Mouse (Mus musculus) thymus, postnatal 4 days (tissue): ENCODE measurements around the gene Nars2.

Experiments used
- DNase-seq: peaks from one replicate; pipeline ENCODE4 v3.0.0; 2021

The Nars2 gene

GRCm38 (mm10) chr7:97074974-97075373, 123.7 kb downstream of the Nars2 start:
- no peak for DNase-seq

GRCm38 (mm10) chr7:97076977-97077376, 125.7 kb downstream of the Nars2 start:
- no peak for DNase-seq

DNA sequence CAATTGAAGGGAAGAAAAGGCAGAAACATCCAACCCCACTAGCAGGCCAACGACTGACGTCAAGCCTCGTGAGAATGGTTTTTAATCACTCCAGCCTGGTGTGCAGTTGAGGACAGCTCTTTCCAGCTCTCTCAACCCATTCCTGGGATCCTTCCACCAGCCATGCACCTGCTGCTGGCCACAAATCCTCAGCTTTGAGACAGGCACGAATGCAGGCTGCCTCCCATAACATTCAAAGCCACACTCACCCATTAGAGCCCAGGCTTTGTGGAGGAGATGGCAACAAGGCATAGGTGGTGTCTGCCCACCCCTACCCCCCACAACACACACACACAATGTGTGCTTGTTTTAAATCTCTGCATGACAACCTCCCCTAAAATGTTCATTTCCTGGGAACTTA, 127.4 kb downstream of the Nars2 start:
- no peak for DNase-seq

DNA sequence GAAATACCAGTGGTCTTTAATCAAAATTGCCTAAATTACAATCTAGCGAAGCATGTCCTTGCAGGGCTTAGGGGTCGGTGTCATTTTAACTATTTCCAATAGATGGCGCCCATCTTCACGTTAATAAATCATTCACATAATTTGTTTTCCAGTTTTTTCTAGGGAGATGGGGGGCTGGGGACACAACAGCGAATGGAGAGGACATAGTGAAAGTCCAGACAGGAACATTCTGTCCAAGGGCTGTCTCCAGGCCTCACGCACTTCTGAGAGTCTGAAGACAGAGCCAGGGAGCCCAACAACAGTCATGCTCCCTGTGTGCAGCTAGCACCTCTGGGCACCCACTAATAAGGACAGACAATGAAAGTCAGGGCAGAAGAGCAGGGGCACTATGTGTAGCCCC, 127.8 kb downstream of the Nars2 start:
- DNase-seq, result peak; percentile 12

- no peak for DNase-seq
Measured at GRCm38 (mm10) chr7:97079651-97080365, 128.5 kb downstream of the Nars2 start.

- no peak for DNase-seq
Measured at GRCm38 (mm10) chr7:97080621-97081241, 129.4 kb downstream of the Nars2 start.

DNA sequence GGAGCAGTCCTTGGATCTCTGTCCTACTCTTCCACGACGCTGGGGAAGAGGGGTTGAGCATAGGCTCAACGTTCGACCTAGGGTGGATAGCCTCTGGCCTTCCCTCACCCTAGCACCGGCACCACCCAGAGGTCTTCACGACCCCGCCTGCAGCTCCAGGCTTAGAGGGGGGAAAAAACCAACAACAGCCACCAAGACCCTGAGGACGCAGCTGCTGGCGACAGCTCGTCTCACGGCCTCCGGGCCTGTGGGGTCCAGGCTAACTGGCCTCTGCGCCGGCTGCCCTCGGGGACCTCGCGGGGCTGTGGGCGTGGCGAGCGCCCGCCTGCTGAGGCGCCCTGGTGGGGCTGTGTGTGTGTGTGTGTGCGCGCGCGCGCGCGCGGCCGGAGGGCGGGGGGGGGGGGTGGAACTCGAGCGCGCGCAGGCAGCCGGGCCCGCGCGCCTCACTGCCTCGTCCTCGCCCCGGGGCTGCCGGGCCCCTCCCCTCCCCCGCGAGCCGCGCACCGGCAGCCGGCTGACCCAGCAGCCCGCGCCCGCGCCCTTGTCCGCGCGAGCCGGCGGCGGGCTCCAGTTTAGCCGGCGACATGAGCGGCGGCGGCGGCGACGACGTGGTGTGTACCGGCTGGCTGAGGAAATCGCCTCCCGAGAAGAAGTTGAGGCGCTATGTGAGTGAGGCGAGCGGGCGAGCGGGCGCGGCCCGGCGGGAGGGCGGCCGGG, 130.1 kb downstream of the Nars2 start, which contains the start of gene Gab2:
Gene Gab2, plus strand, starts transcription at position 345 of the 717 bp plus-strand sequence.
- peak; percentile 75 for DNase-seq

- no peak for DNase-seq
Measured at GRCm38 (mm10) chr7:97081959-97082218, 130.6 kb downstream of the Nars2 start.

GRCm38 (mm10) chr7:97082219-97083101, 131.2 kb downstream of the Nars2 start:
- DNase-seq, result peak; percentile 21

DNA sequence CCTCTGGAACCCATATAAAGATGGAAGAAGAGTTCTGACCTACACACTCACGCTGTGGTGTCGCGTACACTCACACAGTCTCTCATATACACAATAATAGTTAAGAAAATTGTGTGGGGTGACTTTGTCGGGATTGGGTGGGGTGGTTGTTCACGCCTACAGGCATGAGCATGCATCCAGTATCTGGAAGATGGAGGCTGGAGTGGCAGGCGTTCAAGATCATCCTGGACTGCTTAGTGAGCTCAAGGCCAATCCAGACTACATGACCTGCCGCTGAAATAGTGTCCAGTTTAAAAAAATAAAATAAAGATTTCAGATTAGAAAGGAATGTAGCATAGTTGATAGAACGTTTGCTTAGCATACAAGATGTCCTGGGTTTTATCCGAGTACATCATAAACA, 132.3 kb downstream of the Nars2 start:
- DNase-seq, result no peak

GRCm38 (mm10) chr7:97084181-97084580, 132.9 kb downstream of the Nars2 start:
- DNase-seq, result no peak

- no peak for DNase-seq
Measured at GRCm38 (mm10) chr7:97085291-97085690, 134.0 kb downstream of the Nars2 start.

GRCm38 (mm10) chr7:97094241-97094640, 142.9 kb downstream of the Nars2 start:
- no peak for DNase-seq

DNA sequence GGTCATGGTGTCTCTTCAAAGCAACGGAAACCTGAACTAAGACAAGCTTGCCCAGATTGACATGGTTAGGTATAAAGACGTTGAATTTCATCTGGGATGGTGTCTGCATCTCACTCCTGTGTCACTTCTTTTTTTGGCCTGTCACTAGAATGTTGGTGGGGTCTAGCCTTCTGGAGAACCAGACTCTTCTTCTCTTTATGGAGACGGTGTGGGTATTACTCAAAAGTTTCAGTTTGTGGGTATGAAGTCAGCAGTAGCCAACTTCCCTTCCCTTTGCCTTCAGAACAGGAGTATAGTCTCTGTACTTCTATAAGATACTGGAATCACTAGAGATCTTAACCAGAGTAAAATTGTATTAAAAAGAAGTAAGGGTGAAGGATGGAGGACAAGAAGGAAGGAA, 156.8 kb downstream of the Nars2 start:
- DNase-seq, result no peak
